ENCODE assay signal across 10 mouse cellular contexts in the genomic region with DNA sequence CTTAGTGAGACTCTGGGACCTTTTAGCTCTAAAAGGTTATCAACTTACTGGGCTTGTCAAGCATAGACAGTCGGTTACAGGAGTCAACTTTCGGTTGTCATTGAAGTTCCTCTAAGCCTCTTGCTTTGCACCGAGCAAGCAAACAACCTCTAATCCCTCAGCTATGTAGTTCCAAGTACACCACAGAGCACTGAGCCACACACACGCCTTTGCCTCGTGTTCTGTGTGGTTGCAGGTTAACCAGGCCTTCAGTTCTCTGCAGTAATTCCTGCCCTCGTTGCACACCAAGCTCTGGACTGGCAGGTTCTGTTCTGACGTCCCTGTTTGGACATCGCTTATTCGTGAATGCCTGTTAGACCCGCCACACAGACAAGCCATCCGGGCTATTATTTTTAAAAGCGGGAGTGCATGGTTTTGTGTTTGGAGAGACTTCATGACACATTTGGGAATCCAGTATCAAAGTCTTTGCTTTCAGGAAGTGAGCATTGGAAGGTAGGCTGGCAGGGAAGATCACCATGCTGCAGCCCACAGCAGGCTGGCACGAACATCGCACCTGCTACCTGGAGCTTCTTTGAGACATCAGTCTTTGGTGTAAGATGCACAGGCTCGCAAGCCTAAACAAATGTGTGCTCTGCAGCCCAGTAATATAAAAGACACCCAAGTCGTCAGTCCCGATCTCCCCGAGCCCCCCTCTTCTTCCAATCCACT. TPM values are rescaled to one million over a fixed set of nuclear protein-coding genes. Genes with fewer than 3 reads are reported as not detected.
A peak's percentile ranks its signal among the peaks of the same experiment; 100 is the strongest.
DNase-seq lines count a peak whose midpoint lies in the region; ATAC-seq and TF ChIP-seq lines count a peak whose summit lies in the region.
"Had no signal": no experiment of that assay in that cellular context is flagged by ENCODE, and none has a peak within 500 bp of the region (broad histone marks: within the 10 kb centered on the region; RNA-seq: fewer than 3 reads in every experiment).

No protein-coding gene starts in this region.

- no peak for TF ChIP-seq CTCF in heart, adult 2 months (IDR thresholded peaks at IDR 0.05)

- intact Hi-C loops in heart, adult 2 months (cut with DNase I), result no loop called here
- intact Hi-C loops in heart, postnatal 25 days (cut with DNase I), result no loop called here

- H3K36me3 ChIP-seq in heart, adult 2 months (ENCODE audit: control insufficient read depth, insufficient read depth, low read length), result no peaks in the 10 kb centered on the region
- no peaks in the 10 kb centered on the region for H3K36me3 ChIP-seq in kidney, embryonic 14.5 days (ENCODE audit: control insufficient read depth, insufficient read depth, low read length)
- H3K36me3 ChIP-seq: hindbrain, embryonic 15.5 days had no signal

- H3K27me3 ChIP-seq in heart, adult 2 months (ENCODE audit: control insufficient read depth, insufficient read depth, low read length), result no peaks in the 10 kb centered on the region
- no peaks in the 10 kb centered on the region for H3K27me3 ChIP-seq in kidney, embryonic 14.5 days (ENCODE audit: control insufficient read depth, insufficient read depth, low read length)
- H3K27me3 ChIP-seq: hindbrain, embryonic 15.5 days had no signal

- no peak for ATAC-seq in kidney, embryonic 14.5 days (ENCODE audit: low FRiP score, low TSS enrichment)
- peak; percentile 11; the same call in 1 of the 2 replicates for ATAC-seq in megakaryocyte progenitor cell, adult 5-6 weeks (replicated peaks; ENCODE audit: poor library complexity)

- no peak for TF ChIP-seq EP300 in heart, adult 2 months (IDR thresholded peaks at IDR 0.05; ENCODE audit: insufficient read depth, low read depth, low read length)

- no peaks in the 10 kb centered on the region for H3K79me2 ChIP-seq in heart, adult 2 months (replicated peaks; ENCODE audit: control insufficient read depth, insufficient read depth, low read length)

- H3K9me3 ChIP-seq in kidney, embryonic 14.5 days (ENCODE audit: control insufficient read depth, low read length), result peaks cover 3% of the 10 kb centered on the region; the same call in 1 of the 2 replicates
- H3K9me3 ChIP-seq: hindbrain, embryonic 15.5 days had no signal

- H3K9ac ChIP-seq in heart, adult 2 months (ENCODE audit: low read depth, low read length), result no peak overlapping the region
- H3K9ac ChIP-seq in kidney, embryonic 14.5 days (ENCODE audit: low read depth, low read length), result no peak overlapping the region; the same call in 1 of the 2 replicates
- H3K9ac ChIP-seq: hindbrain, embryonic 15.5 days had no signal

- no peak overlapping the region for H3K4me3 ChIP-seq in heart, adult 2 months
- no peak overlapping the region for H3K4me3 ChIP-seq in kidney, embryonic 14.5 days (ENCODE audit: low read length)
- H3K4me3 ChIP-seq: hindbrain, embryonic 15.5 days had no signal

- H3K4me1 ChIP-seq in heart, adult 2 months (ENCODE audit: control insufficient read depth, insufficient read depth, low read length), result peaks cover 7% of the 10 kb centered on the region
- H3K4me1 ChIP-seq in kidney, embryonic 14.5 days (ENCODE audit: control insufficient read depth, insufficient read depth, low read length), result peaks cover 16% of the 10 kb centered on the region; the same call in 1 of the 2 replicates
- H3K4me1 ChIP-seq: hindbrain, embryonic 15.5 days had no signal

- TF ChIP-seq POLR2A in heart, adult 2 months (IDR thresholded peaks at IDR 0.05; ENCODE audit: insufficient read depth, low read depth, low read length), result peak; percentile 28; the same call in 1 of the 2 replicates

- no peak for DNase-seq in heart, adult 2 months
- no peak for DNase-seq in heart, postnatal 25 days (ENCODE audit: low spot score)
- DNase-seq in CD8-positive naive resting alpha-beta T cell, adult 2 months (ENCODE audit: low read depth in 2 of 2, low spot score in 2 of 2), result peak; percentile 16 to 43
- no peak for DNase-seq in right cerebral cortex, postnatal 14 days
- DNase-seq in urinary bladder, postnatal 14 days (ENCODE audit: low spot score), result no peak
- DNase-seq in gastrocnemius, postnatal 25 days, result no peak

- H3K4me2 ChIP-seq in kidney, embryonic 14.5 days (replicated peaks; ENCODE audit: low read depth, low read length), result no peak overlapping the region
- H3K4me2 ChIP-seq: hindbrain, embryonic 15.5 days had no signal

- WGBS in heart, adult 2 months, result 62% methylated on average over 18 of the region's 18 CpGs
- WGBS in kidney, embryonic 14.5 days, result 60% methylated on average over 18 of the region's 18 CpGs

- peak overlapping the region; percentile 68 for H3K27ac ChIP-seq in heart, adult 2 months
- peak overlapping the region; percentile 25 for H3K27ac ChIP-seq in kidney, embryonic 14.5 days (ENCODE audit: low read depth, low read length)
- H3K27ac ChIP-seq: hindbrain, embryonic 15.5 days had no signal

RNA-seq across cellular contexts. Expression of a gene that starts 16.3 kb away (rescaled TPM):
- 1 to 10 TPM; 5.7 to 5.9 TPM for total RNA-seq in heart, adult 2 months (2021)
- not detected in 2 replicates for polyA plus RNA-seq in heart, adult 2 months (2012; rRNA removed)
- 1 to 10 TPM; 5.8 to 6.2 TPM for total RNA-seq in heart, postnatal 25 days (2021)
- 0.47 TPM in 1 of 2 replicates, not detected in the other for polyA plus RNA-seq in kidney, embryonic 14.5 days (2014; fragmentation: Nextera tagmentation; extraction: Ambion mirVana)
- total RNA-seq in megakaryocyte progenitor cell, adult 5-6 weeks (2015), result not detected in 2 replicates
- total RNA-seq in megakaryocyte progenitor cell, adult 5-6 weeks (2017), result not detected in 2 replicates
- total RNA-seq in gastrocnemius, postnatal 25 days (2021), result 1 to 10 TPM; 3.6 to 3.8 TPM
- polyA plus RNA-seq: C2C12 had no signal

RNA-seq across cellular contexts. Expression of a gene that starts 49.5 kb away (rescaled TPM):
- 10 to 100 TPM in 1 of 2 experiments, 1 to 10 TPM in 1; 9.5 to 10.4 TPM for total RNA-seq in heart, adult 2 months (2021)
- polyA plus RNA-seq in heart, adult 2 months (2012; rRNA removed), result 4.8 and 8.7 TPM in 2 replicates
- total RNA-seq in heart, postnatal 25 days (2021), result 1 to 10 TPM; 9.2 to 9.9 TPM
- polyA plus RNA-seq in kidney, embryonic 14.5 days (2014; fragmentation: Nextera tagmentation; extraction: Ambion mirVana), result 7.7 and 13.3 TPM in 2 replicates
- 5.6 and 6.5 TPM in 2 replicates for total RNA-seq in megakaryocyte progenitor cell, adult 5-6 weeks (2015)
- total RNA-seq in megakaryocyte progenitor cell, adult 5-6 weeks (2017), result 6.9 and 9.0 TPM in 2 replicates
- total RNA-seq in gastrocnemius, postnatal 25 days (2021), result 1 to 10 TPM; 4.3 to 4.5 TPM

Comparison
In these comparisons a context has a peak if more than half of its experiments do, and no peak if none do; other contexts are left out.
1. DNase-seq: peak in CD8-positive naive resting alpha-beta T cell, adult 2 months (2 of 2); none in heart, adult 2 months (0 of 2), heart, postnatal 25 days (single experiment), right cerebral cortex, postnatal 14 days (single experiment), urinary bladder, postnatal 14 days (single experiment) and gastrocnemius, postnatal 25 days (single experiment).
2. RNA of a gene that starts 16.3 kb away (total RNA-seq): 5.8 to 6.2 TPM in heart, postnatal 25 days, 5.7 to 5.9 TPM in heart, adult 2 months and 3.6 to 3.8 TPM in gastrocnemius, postnatal 25 days; not detected in megakaryocyte progenitor cell, adult 5-6 weeks; every median in the first group is over 4 times any median in the second.